Mouse (Mus musculus) heart, embryonic 16.5 days (tissue): Measurements from ENCODE around the gene Pld2. TPM values are rescaled to one million over a fixed set of nuclear protein-coding genes. Genes with fewer than 3 reads are reported as not detected.
"Not testable (repeated sequence)": the region's sequence is repeated elsewhere in the genome, so short reads cannot be mapped to it uniquely, and the experiment has no call there.

Experiments used
- ATAC-seq: fragments of 200-750 bp; cut with Nextera tagmentation; replicated peaks from 2 replicates; pipeline ENCODE4 v1.8.0; 2017; ENCODE audit warnings: moderate number of reproducible peaks; ENCODE audit not compliant: insufficient read depth, low FRiP score; ENCODE audit errors: extremely low read depth
- H3K27ac ChIP-seq: fragments of 300-500 bp; sonication (generic); 2 replicates; pipeline ENCODE4 v1.5.1; 2014; ENCODE audit warnings: mild to moderate bottlenecking, low read length, control low read depth, moderate library complexity
- H3K27me3 ChIP-seq: fragments of 300-500 bp; sonication (generic); 2 replicates; pipeline ENCODE4 v1.6.1; 2014; ENCODE audit warnings: low read length, mixed read lengths; ENCODE audit not compliant: control insufficient read depth, insufficient read depth
- H3K36me3 ChIP-seq: fragments of 300-500 bp; sonication (generic); 2 replicates; pipeline ENCODE4 v1.6.1; 2014; ENCODE audit not compliant: control insufficient read depth, insufficient read depth
- H3K4me1 ChIP-seq: fragments of 300-500 bp; sonication (generic); 2 replicates; pipeline ENCODE4 v1.6.1; 2014; ENCODE audit warnings: low read length, mixed read lengths; ENCODE audit not compliant: control insufficient read depth, insufficient read depth
- H3K4me2 ChIP-seq: fragments of 300-500 bp; sonication (generic); 2 replicates; pipeline ENCODE4 v1.6.1; 2014; ENCODE audit warnings: low read depth, mild to moderate bottlenecking, control low read depth, low read length
- H3K4me3 ChIP-seq: fragments of 300-500 bp; sonication (generic); 2 replicates; pipeline ENCODE4 v1.5.1; 2014; ENCODE audit warnings: mild to moderate bottlenecking, control low read depth, low read length
- H3K9ac ChIP-seq: fragments of 300-500 bp; sonication (generic); 2 replicates; pipeline ENCODE4 v1.6.1; 2014; ENCODE audit warnings: low read length, control low read depth
- H3K9me3 ChIP-seq: fragments of 300-500 bp; sonication (generic); replicated peaks from 2 replicates; pipeline ENCODE4 v1.6.1; 2016; ENCODE audit warnings: low read length; ENCODE audit not compliant: control insufficient read depth
- WGBS: fragments of 180-500 bp; shearing (Covaris S2); extraction: QIAGEN DNeasy Blood & Tissue Kit; methylation state at CpG from one replicate; pipeline ENCODE4 v1.1.7; 2014; 5-methylcytosine and 5-hydroxymethylcytosine counted together
- polyA plus RNA-seq: library from polyadenylated mRNA; unstranded; fragments of >200 nt; fragmentation: Nextera tagmentation; extraction: Ambion mirVana; gene quantifications from 2 replicates; pipeline ENCODE4 v1.2.1, GENCODE M21; 2015

Gene Pld2
- polyA plus RNA-seq, 1 experiment from 2014 or later, result 9.1 TPM

- H3K4me2 ChIP-seq, ATAC-seq, H3K4me3 ChIP-seq, H3K27ac ChIP-seq, H3K27me3 ChIP-seq, H3K9ac ChIP-seq, H3K9me3 ChIP-seq: not testable (repeated sequence)
- WGBS, result 89% methylated on average over 8 of the region's 8 CpGs
- Histone ChIP-seq H3K4me1 (peaks cover 12% of the 10 kb centered on the region), H3K36me3 (peaks cover 22% of the 10 kb centered on the region)
Observed at GRCm38 (mm10) chr11:70523306-70523989, 16.4 kb upstream of the Pld2 start.

- Histone ChIP-seq H3K36me3 (peaks cover 26% of the 10 kb centered on the region), H3K4me2 (peak overlapping the region; percentile 62), H3K9me3 (no peaks in the 10 kb centered on the region), H3K27me3 (no peaks in the 10 kb centered on the region), H3K27ac (no peak overlapping the region), H3K4me3 (peak overlapping the region; percentile 71), H3K4me1 (peaks cover 12% of the 10 kb centered on the region), H3K9ac (peak overlapping the region; percentile 51; the same call in 1 of the 2 replicates)
- WGBS, result 5% methylated on average over 8 of the region's 8 CpGs
- peak; percentile 11; the same call in 1 of the 2 replicates for ATAC-seq
Observed at GRCm38 (mm10) chr11:70524782-70525181, 15.1 kb upstream of the Pld2 start.

GRCm38 (mm10) chr11:70525184-70525678 is 14.6 kb upstream of the Pld2 start, which contains the start of gene Psmb6:
Psmb6 (plus strand) TSS chr11:70525367.
- H3K9me3 ChIP-seq, result no peaks in the 10 kb centered on the region
- H3K27ac ChIP-seq, result 0 out of 2 replicates have a peak within 1 kb of the TSS, but pooled peaks have one; percentile 30
- WGBS, result 0% methylated on average over 24 of the region's 26 CpGs
- peaks cover 26% of the 10 kb centered on the region for H3K36me3 ChIP-seq
- peak within 1 kb of the TSS; percentile 71 for H3K4me3 ChIP-seq
- peak within 1 kb of the TSS; percentile 76 for H3K9ac ChIP-seq
- peak within 1 kb of the TSS; percentile 68 for H3K4me2 ChIP-seq
- no peaks in the 10 kb centered on the region for H3K27me3 ChIP-seq
- H3K4me1 ChIP-seq, result peaks cover 8% of the 10 kb centered on the region
- peak; percentile 94 for ATAC-seq

- no peak for ATAC-seq
- Histone ChIP-seq H3K4me3 (peak overlapping the region; percentile 71), H3K9me3 (no peaks in the 10 kb centered on the region), H3K27me3 (no peaks in the 10 kb centered on the region), H3K4me2 (peak overlapping the region; percentile 68), H3K9ac (peak overlapping the region; percentile 76), H3K27ac (no peak overlapping the region), H3K4me1 (peaks cover 8% of the 10 kb centered on the region), H3K36me3 (peaks cover 26% of the 10 kb centered on the region)
- 1% methylated on average over 12 of the region's 12 CpGs for WGBS
Observed at GRCm38 (mm10) chr11:70525726-70526125, 14.1 kb upstream of the Pld2 start.

- WGBS, result 85% methylated on average over 12 of the region's 12 CpGs
- H3K9ac ChIP-seq, result no peak overlapping the region; the same call in 1 of the 2 replicates
- peak overlapping the region; percentile 71; the same call in 1 of the 2 replicates for H3K4me3 ChIP-seq
- peaks cover 8% of the 10 kb centered on the region for H3K4me1 ChIP-seq
- H3K36me3 ChIP-seq, result peaks cover 26% of the 10 kb centered on the region
- H3K4me2 ChIP-seq, result peak overlapping the region; percentile 68
- no peak overlapping the region for H3K27ac ChIP-seq
- no peak for ATAC-seq
- no peaks in the 10 kb centered on the region for H3K9me3 ChIP-seq
- no peaks in the 10 kb centered on the region for H3K27me3 ChIP-seq
Observed at GRCm38 (mm10) chr11:70526211-70526610, 13.7 kb upstream of the Pld2 start.

- H3K27me3 ChIP-seq, result no peaks in the 10 kb centered on the region
- no peak overlapping the region for H3K9ac ChIP-seq
- H3K4me3 ChIP-seq, result no peak overlapping the region
- peaks cover 8% of the 10 kb centered on the region for H3K4me1 ChIP-seq
- no peak overlapping the region for H3K4me2 ChIP-seq
- WGBS, result 80% methylated on average over 7 of the region's 7 CpGs
- H3K27ac ChIP-seq, result no peak overlapping the region
- no peaks in the 10 kb centered on the region for H3K9me3 ChIP-seq
- no peak for ATAC-seq
- H3K36me3 ChIP-seq, result peaks cover 26% of the 10 kb centered on the region
Observed at GRCm38 (mm10) chr11:70528610-70529009, 11.3 kb upstream of the Pld2 start.

- not testable (repeated sequence) for H3K4me3 ChIP-seq, H3K9me3 ChIP-seq, ATAC-seq, H3K4me1 ChIP-seq, H3K9ac ChIP-seq, H3K27ac ChIP-seq, H3K27me3 ChIP-seq, H3K4me2 ChIP-seq
- WGBS, result 79% methylated on average over 2 of the region's 2 CpGs
- peaks cover 26% of the 10 kb centered on the region for H3K36me3 ChIP-seq
Observed at GRCm38 (mm10) chr11:70531065-70531464, 8.8 kb upstream of the Pld2 start.

GRCm38 (mm10) chr11:70532839-70533238 is 7.0 kb upstream of the Pld2 start, which contains the start of gene Gm40193:
Gm40193 (minus strand) TSS chr11:70532939.
- ATAC-seq, result no peak
- 71% methylated on average over 6 of the region's 6 CpGs for WGBS
- H3K27me3 ChIP-seq, result no peaks in the 10 kb centered on the region

GRCm38 (mm10) chr11:70539423-70539822 is 441 bp upstream of the Pld2 start:
- H3K9me3 ChIP-seq, result no peaks in the 10 kb centered on the region
- ATAC-seq, result no peak
- peak overlapping the region; percentile 72 for H3K4me3 ChIP-seq
- peaks cover 10% of the 10 kb centered on the region for H3K4me1 ChIP-seq
- H3K36me3 ChIP-seq, result no peaks in the 10 kb centered on the region
- H3K9ac ChIP-seq, result peak overlapping the region; percentile 84
- H3K4me2 ChIP-seq, result peak overlapping the region; percentile 71
- no peaks in the 10 kb centered on the region for H3K27me3 ChIP-seq
- 0 out of 2 replicates have a peak overlapping the region, but pooled peaks have one; percentile 20 for H3K27ac ChIP-seq
- WGBS, result 18% methylated on average over 9 of the region's 9 CpGs

More at GRCm38 (mm10) chr11:70532839-70533238, 7.0 kb upstream of the Pld2 start, which contains the start of gene Gm40193:
- Histone ChIP-seq H3K4me1 (no peaks in the 10 kb centered on the region), H3K9ac (no peak within 1 kb of the TSS), H3K9me3 (no peaks in the 10 kb centered on the region), H3K27ac (no peak within 1 kb of the TSS), H3K4me3 (no peak within 1 kb of the TSS), H3K36me3 (peaks cover 11% of the 10 kb centered on the region), H3K4me2 (no peak within 1 kb of the TSS)
